Mouse (Mus musculus) E14TG2a.4 (cell line): ENCODE data around the gene Cdh18.

Experiments
- H3K27me3 ChIP-seq: 2 replicates; pipeline ENCODE4 v1.6.1; 2014; ENCODE audit warnings: low read length, control low read depth; ENCODE audit not compliant: insufficient read depth
- H3K36me3 ChIP-seq: 2 replicates; pipeline ENCODE4 v1.6.1; 2014; ENCODE audit warnings: low read length, control low read depth; ENCODE audit not compliant: insufficient read depth
- H3K4me1 ChIP-seq: replicated peaks from 2 replicates; pipeline ENCODE4 v1.6.1; 2014; ENCODE audit warnings: low read depth, low read length, control low read depth
- H3K4me3 ChIP-seq: replicated peaks from 2 replicates; pipeline ENCODE4 v1.5.1; 2014; ENCODE audit warnings: mild to moderate bottlenecking, low read length
- H3K9me3 ChIP-seq: 2 replicates; pipeline ENCODE4 v1.6.1; 2014; ENCODE audit warnings: low read length, control low read depth
- CTCF ChIP-seq: conservative IDR thresholded peaks from 2 replicates; pipeline ENCODE4 v1.5.1; 2014; ENCODE audit warnings: low read length
- NANOG ChIP-seq: IDR thresholded peaks from 2 replicates; pipeline ENCODE4 v1.6.1; 2014; ENCODE audit warnings: borderline replicate concordance, low read length, mixed read lengths
- POU5F1 ChIP-seq: IDR thresholded peaks from 2 replicates; pipeline ENCODE4 v1.6.1; 2014; ENCODE audit warnings: low read length, borderline replicate concordance

Gene Cdh18

GRCm38 (mm10) chr15:23416450-23417080 lies 867.7 kb downstream of the Cdh18 start:
- H3K9me3 ChIP-seq = peaks cover 7% of the 10 kb centered on the region; the same call in 1 of the 2 replicates
- H3K36me3 ChIP-seq = no peaks in the 10 kb centered on the region
- H3K27me3 ChIP-seq = no peaks in the 10 kb centered on the region
- no peak for TF ChIP-seq POU5F1
- no peak for TF ChIP-seq NANOG
- no peak for TF ChIP-seq CTCF
- peaks cover 4% of the 10 kb centered on the region for H3K4me1 ChIP-seq
- no peak overlapping the region for H3K4me3 ChIP-seq

- Histone ChIP-seq H3K36me3 (no peaks in the 10 kb centered on the region), H3K27me3 (no peaks in the 10 kb centered on the region), H3K4me1 (no peaks in the 10 kb centered on the region), H3K4me3 (no peak overlapping the region), H3K9me3 (peaks cover 7% of the 10 kb centered on the region; the same call in 1 of the 2 replicates)
- TF ChIP-seq NANOG (no peak), POU5F1 (no peak), CTCF (no peak)
Observed at GRCm38 (mm10) chr15:23418158-23418557, 869.3 kb downstream of the Cdh18 start.

GRCm38 (mm10) chr15:23420010-23420409 lies 871.2 kb downstream of the Cdh18 start:
- H3K36me3 ChIP-seq = no peaks in the 10 kb centered on the region
- no peak overlapping the region for H3K4me3 ChIP-seq
- TF ChIP-seq NANOG (no peak), CTCF (no peak), POU5F1 (no peak)

GRCm38 (mm10) chr15:23430021-23430420 lies 881.2 kb downstream of the Cdh18 start:
- H3K9me3 ChIP-seq = no peaks in the 10 kb centered on the region
- no peaks in the 10 kb centered on the region for H3K27me3 ChIP-seq
- no peaks in the 10 kb centered on the region for H3K36me3 ChIP-seq
- H3K4me3 ChIP-seq = no peak overlapping the region
- no peaks in the 10 kb centered on the region for H3K4me1 ChIP-seq
- no peak for TF ChIP-seq CTCF
- TF ChIP-seq NANOG = no peak
- no peak for TF ChIP-seq POU5F1

More at GRCm38 (mm10) chr15:23420010-23420409, 871.2 kb downstream of the Cdh18 start:
- Histone ChIP-seq H3K9me3 (peaks cover 7% of the 10 kb centered on the region; the same call in 1 of the 2 replicates), H3K4me1 (no peaks in the 10 kb centered on the region), H3K27me3 (no peaks in the 10 kb centered on the region)

- no peaks in the 10 kb centered on the region for H3K9me3 ChIP-seq
- H3K4me3 ChIP-seq = no peak overlapping the region
- no peaks in the 10 kb centered on the region for H3K27me3 ChIP-seq
- H3K36me3 ChIP-seq = no peaks in the 10 kb centered on the region
- TF ChIP-seq POU5F1 = no peak
- TF ChIP-seq NANOG = no peak
- TF ChIP-seq CTCF = no peak
- no peaks in the 10 kb centered on the region for H3K4me1 ChIP-seq
Observed at GRCm38 (mm10) chr15:23448542-23448941, 899.7 kb downstream of the Cdh18 start.

GRCm38 (mm10) chr15:23452098-23452625 lies 903.3 kb downstream of the Cdh18 start:
- no peaks in the 10 kb centered on the region for H3K27me3 ChIP-seq
- no peak overlapping the region for H3K4me3 ChIP-seq
- no peaks in the 10 kb centered on the region for H3K36me3 ChIP-seq
- H3K4me1 ChIP-seq = no peaks in the 10 kb centered on the region
- no peaks in the 10 kb centered on the region for H3K9me3 ChIP-seq
- TF ChIP-seq NANOG (no peak), POU5F1 (no peak), CTCF (no peak)

- TF ChIP-seq NANOG = no peak
- no peak for TF ChIP-seq POU5F1
- no peak for TF ChIP-seq CTCF
- no peak overlapping the region for H3K4me3 ChIP-seq
- H3K4me1 ChIP-seq = no peaks in the 10 kb centered on the region
- H3K9me3 ChIP-seq = no peaks in the 10 kb centered on the region
- no peaks in the 10 kb centered on the region for H3K27me3 ChIP-seq
- no peaks in the 10 kb centered on the region for H3K36me3 ChIP-seq
Observed at GRCm38 (mm10) chr15:23453331-23453730, 904.5 kb downstream of the Cdh18 start.

- no peaks in the 10 kb centered on the region for H3K27me3 ChIP-seq
- H3K9me3 ChIP-seq = no peaks in the 10 kb centered on the region
- H3K4me3 ChIP-seq = no peak overlapping the region
- no peaks in the 10 kb centered on the region for H3K36me3 ChIP-seq
- H3K4me1 ChIP-seq = no peaks in the 10 kb centered on the region
- TF ChIP-seq POU5F1 (no peak), NANOG (no peak), CTCF (no peak)
Observed at GRCm38 (mm10) chr15:23455344-23455743, 906.5 kb downstream of the Cdh18 start.

GRCm38 (mm10) chr15:23457401-23457800 lies 908.6 kb downstream of the Cdh18 start:
- H3K4me3 ChIP-seq = no peak overlapping the region
- no peaks in the 10 kb centered on the region for H3K4me1 ChIP-seq
- H3K27me3 ChIP-seq = no peaks in the 10 kb centered on the region
- H3K36me3 ChIP-seq = no peaks in the 10 kb centered on the region
- no peak for TF ChIP-seq POU5F1
- TF ChIP-seq NANOG = no peak
- TF ChIP-seq CTCF = no peak
- no peaks in the 10 kb centered on the region for H3K9me3 ChIP-seq
